Mouse (Mus musculus) hindbrain, embryonic 12.5 days (tissue): ENCODE measurements at regions not wholly inside any gene's neighbourhood (a gene's known extent, or its start where the extent isn't known, plus 50 kb on each side); places are given as distances from the start of the nearest gene placed in this dataset.

Source experiments
- ATAC-seq: fragments of 200-750 bp; cut with Nextera tagmentation; 2 replicates; pipeline ENCODE4 v1.8.0; 2017; ENCODE audit warnings: moderate TSS enrichment; ENCODE audit not compliant: low FRiP score
- H3K27ac ChIP-seq: fragments of 300-500 bp; sonication (generic); 2 replicates; pipeline ENCODE4 v1.5.1; 2016; ENCODE audit warnings: mild to moderate bottlenecking
- H3K27me3 ChIP-seq: fragments of 300-500 bp; sonication (generic); 2 replicates; pipeline ENCODE4 v1.6.1; 2016; ENCODE audit warnings: mild to moderate bottlenecking
- H3K36me3 ChIP-seq: fragments of 300-500 bp; sonication (generic); 2 replicates; pipeline ENCODE4 v1.6.1; 2016; ENCODE audit warnings: mild to moderate bottlenecking
- H3K4me1 ChIP-seq: fragments of 300-500 bp; sonication (generic); 2 replicates; pipeline ENCODE4 v1.6.1; 2016
- H3K4me2 ChIP-seq: fragments of 300-500 bp; sonication (generic); replicated peaks from 2 replicates; pipeline ENCODE4 v1.6.1; 2016; ENCODE audit warnings: mild to moderate bottlenecking
- H3K4me3 ChIP-seq: fragments of 300-500 bp; sonication (generic); 2 replicates; pipeline ENCODE4 v1.5.1; 2016; ENCODE audit warnings: mild to moderate bottlenecking
- H3K9ac ChIP-seq: fragments of 300-500 bp; sonication (generic); 2 replicates; pipeline ENCODE4 v1.6.1; 2016; ENCODE audit warnings: mild to moderate bottlenecking, moderate library complexity
- H3K9me3 ChIP-seq: fragments of 300-500 bp; sonication (generic); replicated peaks from 2 replicates; pipeline ENCODE4 v1.6.1; 2016; ENCODE audit warnings: mild to moderate bottlenecking
- WGBS: fragments of 180-500 bp; shearing (Covaris S2); methylation state at CpG from one replicate; pipeline ENCODE4 v1.1.7; 2016; 5-methylcytosine and 5-hydroxymethylcytosine counted together

GRCm38 (mm10) chr2:160591446-160592180 is 54.1 kb upstream of the Top1 start:
- Histone ChIP-seq H3K9ac (no peak overlapping the region), H3K9me3 (no peaks in the 10 kb centered on the region), H3K4me2 (no peak overlapping the region), H3K36me3 (no peaks in the 10 kb centered on the region), H3K27ac (no peak overlapping the region), H3K4me1 (peaks cover 9% of the 10 kb centered on the region), H3K4me3 (no peak overlapping the region), H3K27me3 (peaks cover 24% of the 10 kb centered on the region)
- WGBS = 89% methylated on average over 18 of the region's 18 CpGs
- ATAC-seq = no peak

- ATAC-seq = no peak; the same call in 1 of the 2 replicates
- WGBS = 9% methylated on average over 2 of the region's 2 CpGs
- Histone ChIP-seq H3K9me3 (no peaks in the 10 kb centered on the region), H3K36me3 (no peaks in the 10 kb centered on the region), H3K4me2 (no peak overlapping the region), H3K4me3 (no peak overlapping the region), H3K27ac (no peak overlapping the region), H3K4me1 (peaks cover 9% of the 10 kb centered on the region), H3K27me3 (peaks cover 27% of the 10 kb centered on the region), H3K9ac (no peak overlapping the region)
Observed at GRCm38 (mm10) chr2:160593035-160593434, 52.7 kb upstream of the Top1 start.
